ENCODE assay signal across 9 mouse cellular contexts in genomic region chr3:89337062-89337720, GRCm38 (mm10). TPM values are rescaled to one million over a fixed set of nuclear protein-coding genes. Genes with fewer than 3 reads are reported as not detected.
DNase-seq lines count a peak whose midpoint lies in the region; ATAC-seq lines count a peak whose summit lies in the region.
"Had no signal": no experiment of that assay in that cellular context is flagged by ENCODE, and none has a peak within 500 bp of the region (broad histone marks: within the 10 kb centered on the region; RNA-seq: fewer than 3 reads in every experiment).

No protein-coding gene starts in this region.

- WGBS in kidney, embryonic 15.5 days, result 3% methylated on average over 20 of the region's 21 CpGs
- 0% methylated on average over 21 of the region's 21 CpGs for WGBS in hindbrain, embryonic 11.5 days
- under 1% methylated on average over 21 of the region's 21 CpGs for WGBS in midbrain, embryonic 14.5 days

- intact Hi-C loops in gastrocnemius, postnatal 14 days (cut with DNase I; ENCODE audit: low total_unique reads), result no loop called here

- peak overlapping the region; percentile 96 for H3K4me3 ChIP-seq in kidney, embryonic 15.5 days (replicated peaks)
- H3K4me3 ChIP-seq in hindbrain, embryonic 11.5 days (ENCODE audit: low read depth, low read length), result peak overlapping the region; percentile 76
- peak overlapping the region; percentile 77 for H3K4me3 ChIP-seq in midbrain, embryonic 14.5 days (replicated peaks; ENCODE audit: low read depth, low read length)

- no peaks in the 10 kb centered on the region for H3K27me3 ChIP-seq in kidney, embryonic 15.5 days
- no peaks in the 10 kb centered on the region for H3K27me3 ChIP-seq in hindbrain, embryonic 11.5 days (ENCODE audit: control insufficient read depth, insufficient read depth, low read length)
- H3K27me3 ChIP-seq in midbrain, embryonic 14.5 days (ENCODE audit: control insufficient read depth, insufficient read depth, low read length), result no peaks in the 10 kb centered on the region

- peak overlapping the region; percentile 94 for H3K27ac ChIP-seq in kidney, embryonic 15.5 days
- H3K27ac ChIP-seq in hindbrain, embryonic 11.5 days (ENCODE audit: low read depth, low read length), result peak overlapping the region; percentile 82
- peak overlapping the region; percentile 71 for H3K27ac ChIP-seq in midbrain, embryonic 14.5 days (replicated peaks; ENCODE audit: low read depth, low read length)

- ATAC-seq in kidney, embryonic 15.5 days (replicated peaks; ENCODE audit: low FRiP score), result no peak
- no peak; the same call in none of the 2 replicates for ATAC-seq in hindbrain, embryonic 11.5 days (ENCODE audit: low FRiP score)
- peak; percentile 24 for ATAC-seq in midbrain, embryonic 14.5 days (ENCODE audit: low FRiP score, low TSS enrichment)
- no peak for ATAC-seq in granulocyte monocyte progenitor cell, adult 5-6 weeks (replicated peaks; ENCODE audit: poor library complexity, severe bottlenecking)

- H3K4me2 ChIP-seq in kidney, embryonic 15.5 days, result peak overlapping the region; percentile 75
- H3K4me2 ChIP-seq in hindbrain, embryonic 11.5 days (replicated peaks; ENCODE audit: low read depth, low read length), result peak overlapping the region; percentile 66
- peak overlapping the region; percentile 89 for H3K4me2 ChIP-seq in midbrain, embryonic 14.5 days (ENCODE audit: low read length)

- peaks cover 71% of the 10 kb centered on the region for H3K4me1 ChIP-seq in kidney, embryonic 15.5 days
- peaks cover 14% of the 10 kb centered on the region for H3K4me1 ChIP-seq in hindbrain, embryonic 11.5 days (replicated peaks; ENCODE audit: control insufficient read depth, insufficient read depth, low read length)
- H3K4me1 ChIP-seq in midbrain, embryonic 14.5 days (ENCODE audit: control insufficient read depth, insufficient read depth, low read length), result peaks cover 34% of the 10 kb centered on the region

- no peak for DNase-seq in kidney, adult 9 months
- peak; percentile 36 for DNase-seq in NIH3T3 (ENCODE audit: low read depth)
- DNase-seq in hindbrain, embryonic 11.5 days (ENCODE audit: low spot score), result no peak
- DNase-seq in midbrain, embryonic 14.5 days, result peak; percentile 23
- DNase-seq in gastrocnemius, postnatal 14 days, result no peak
- no peak for DNase-seq in thymus, postnatal 36 days
- DNase-seq: layer of hippocampus, postnatal 36 days had no signal

- H3K9ac ChIP-seq in kidney, embryonic 15.5 days, result peak overlapping the region; percentile 96
- H3K9ac ChIP-seq in hindbrain, embryonic 11.5 days (ENCODE audit: low read depth, low read length), result peak overlapping the region; percentile 87
- H3K9ac ChIP-seq in midbrain, embryonic 14.5 days (replicated peaks; ENCODE audit: low read length), result peak overlapping the region; percentile 85

- H3K9me3 ChIP-seq in kidney, embryonic 15.5 days (replicated peaks), result no peaks in the 10 kb centered on the region
- H3K9me3 ChIP-seq in hindbrain, embryonic 11.5 days (ENCODE audit: control insufficient read depth, low read length), result no peaks in the 10 kb centered on the region
- no peaks in the 10 kb centered on the region for H3K9me3 ChIP-seq in midbrain, embryonic 14.5 days (ENCODE audit: control insufficient read depth, low read length)

- H3K36me3 ChIP-seq in kidney, embryonic 15.5 days, result peaks cover 44% of the 10 kb centered on the region
- 0 out of 2 replicates have a peak, but pooled peaks cover 6% of the 10 kb centered on the region for H3K36me3 ChIP-seq in hindbrain, embryonic 11.5 days (ENCODE audit: control insufficient read depth, insufficient read depth, low read length)
- no peaks in the 10 kb centered on the region for H3K36me3 ChIP-seq in midbrain, embryonic 14.5 days (ENCODE audit: control insufficient read depth, insufficient read depth, low read length)

RNA-seq across cellular contexts. Expression of gene Efna4, which starts 0.6 kb away (rescaled TPM):
- 29.8 and 31.5 TPM in 2 replicates for polyA plus RNA-seq in kidney, embryonic 15.5 days (2015; fragmentation: Nextera tagmentation; extraction: Ambion mirVana)
- 18.9 and 20.6 TPM in 2 replicates for polyA plus RNA-seq in hindbrain, embryonic 11.5 days (2014; fragmentation: Nextera tagmentation; extraction: Ambion mirVana)
- 5.6 and 5.9 TPM in 2 replicates for polyA plus RNA-seq in midbrain, embryonic 14.5 days (2014; fragmentation: Nextera tagmentation; extraction: Ambion mirVana)
- under 1 TPM; 0.42 to 0.80 TPM for total RNA-seq in gastrocnemius, postnatal 14 days (2021)
- total RNA-seq in granulocyte monocyte progenitor cell, adult 5-6 weeks (2014; fragmentation: Nextera tagmentation), result 0.66 and 2.1 TPM in 2 replicates
- total RNA-seq in granulocyte monocyte progenitor cell, adult 5-6 weeks (2017), result not detected in 2 replicates

RNA-seq across cellular contexts. Expression of gene Adam15, which starts 12.6 kb away (rescaled TPM):
- 73.4 and 84.3 TPM in 2 replicates for polyA plus RNA-seq in kidney, embryonic 15.5 days (2015; fragmentation: Nextera tagmentation; extraction: Ambion mirVana)
- polyA plus RNA-seq in hindbrain, embryonic 11.5 days (2014; fragmentation: Nextera tagmentation; extraction: Ambion mirVana), result 17.8 TPM in 2 replicates
- polyA plus RNA-seq in midbrain, embryonic 14.5 days (2014; fragmentation: Nextera tagmentation; extraction: Ambion mirVana), result 32.2 and 36.2 TPM in 2 replicates
- 10 to 100 TPM; 35.0 to 40.1 TPM for total RNA-seq in gastrocnemius, postnatal 14 days (2021)
- total RNA-seq in granulocyte monocyte progenitor cell, adult 5-6 weeks (2014; fragmentation: Nextera tagmentation), result 42.7 and 80.7 TPM in 2 replicates
- 34.8 and 44.8 TPM in 2 replicates for total RNA-seq in granulocyte monocyte progenitor cell, adult 5-6 weeks (2017)

RNA-seq across cellular contexts. Expression of gene Efna3, which starts 14.4 kb away (rescaled TPM):
- 9.3 and 11.9 TPM in 2 replicates for polyA plus RNA-seq in kidney, embryonic 15.5 days (2015; fragmentation: Nextera tagmentation; extraction: Ambion mirVana)
- polyA plus RNA-seq in hindbrain, embryonic 11.5 days (2014; fragmentation: Nextera tagmentation; extraction: Ambion mirVana), result 13.8 TPM in 2 replicates
- polyA plus RNA-seq in midbrain, embryonic 14.5 days (2014; fragmentation: Nextera tagmentation; extraction: Ambion mirVana), result 31.1 and 43.4 TPM in 2 replicates
- total RNA-seq in gastrocnemius, postnatal 14 days (2021), result not detected
- not detected in 2 replicates for total RNA-seq in granulocyte monocyte progenitor cell, adult 5-6 weeks (2014; fragmentation: Nextera tagmentation)
- total RNA-seq in granulocyte monocyte progenitor cell, adult 5-6 weeks (2017), result not detected in 2 replicates

RNA-seq across cellular contexts. Expression of gene Dcst2, which starts 24.6 kb away (rescaled TPM):
- 0.34 and 0.35 TPM in 2 replicates for polyA plus RNA-seq in kidney, embryonic 15.5 days (2015; fragmentation: Nextera tagmentation; extraction: Ambion mirVana)
- 0.14 and 0.27 TPM in 2 replicates for polyA plus RNA-seq in hindbrain, embryonic 11.5 days (2014; fragmentation: Nextera tagmentation; extraction: Ambion mirVana)
- polyA plus RNA-seq in midbrain, embryonic 14.5 days (2014; fragmentation: Nextera tagmentation; extraction: Ambion mirVana), result 0.14 and 0.36 TPM in 2 replicates
- total RNA-seq in gastrocnemius, postnatal 14 days (2021), result not detected
- not detected in 2 replicates for total RNA-seq in granulocyte monocyte progenitor cell, adult 5-6 weeks (2014; fragmentation: Nextera tagmentation)
- not detected in 2 replicates for total RNA-seq in granulocyte monocyte progenitor cell, adult 5-6 weeks (2017)

RNA-seq across cellular contexts. Expression of gene Dcst1, which starts 27.9 kb away (rescaled TPM):
- 1.9 and 2.5 TPM in 2 replicates for polyA plus RNA-seq in kidney, embryonic 15.5 days (2015; fragmentation: Nextera tagmentation; extraction: Ambion mirVana)
- 0.28 and 0.63 TPM in 2 replicates for polyA plus RNA-seq in hindbrain, embryonic 11.5 days (2014; fragmentation: Nextera tagmentation; extraction: Ambion mirVana)
- 0.54 and 0.55 TPM in 2 replicates for polyA plus RNA-seq in midbrain, embryonic 14.5 days (2014; fragmentation: Nextera tagmentation; extraction: Ambion mirVana)
- total RNA-seq in gastrocnemius, postnatal 14 days (2021), result not detected
- total RNA-seq in granulocyte monocyte progenitor cell, adult 5-6 weeks (2014; fragmentation: Nextera tagmentation), result not detected in 2 replicates
- not detected in 2 replicates for total RNA-seq in granulocyte monocyte progenitor cell, adult 5-6 weeks (2017)
- total RNA-seq: layer of hippocampus, postnatal 36 days had no signal

Comparison
In these comparisons a context has a peak if more than half of its experiments do, and no peak if none do; other contexts are left out.
1. DNase-seq: peak in NIH3T3 (single experiment) and midbrain, embryonic 14.5 days (single experiment); none in kidney, adult 9 months (single experiment), hindbrain, embryonic 11.5 days (single experiment), gastrocnemius, postnatal 14 days (single experiment) and thymus, postnatal 36 days (0 of 2).
2. Peak in every context shown above with its lines, with median percentiles within 50 percentile points of each other: H3K27ac ChIP-seq, H3K4me2 ChIP-seq, H3K4me3 ChIP-seq and H3K9ac ChIP-seq.